Mouse (Mus musculus): ENCODE measurements around the gene Fam241b. TPM values are rescaled to one million over a fixed set of nuclear protein-coding genes. Genes with fewer than 3 reads are reported as not detected.

Fam241b gene
- total and polyA plus RNA-seq, 2 experiments from 2014 or later = 118 to 193 TPM

DNA sequence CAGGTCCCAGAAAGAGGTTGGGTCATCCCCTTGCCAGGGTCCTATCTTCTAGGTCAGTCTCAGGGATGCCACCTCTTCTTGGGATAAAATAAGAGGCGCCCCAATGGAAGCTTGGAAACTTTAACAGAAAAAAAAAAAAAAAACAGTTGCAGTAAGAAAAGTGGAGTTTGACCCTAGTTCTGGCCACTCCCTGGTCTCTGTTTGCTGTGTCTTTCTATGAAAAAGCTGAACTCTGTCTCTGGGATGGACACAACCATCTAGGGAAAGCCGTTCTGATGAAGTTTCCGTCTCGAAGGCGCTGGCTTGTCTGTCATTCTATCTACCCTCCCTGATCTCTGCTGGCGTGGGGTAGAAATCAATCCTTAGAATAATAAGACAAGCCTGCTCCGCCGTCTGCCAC is 73.1 kb downstream of the Fam241b start:
- Histone ChIP-seq H3K9me3 (ENCODE audit: low read length) (no peaks in the 10 kb centered on the region), H3K9ac (no peak overlapping the region), H3K4me2 (ENCODE audit: low read depth) (no peak overlapping the region), H3K4me1 (ENCODE audit: insufficient read depth) (no peaks in the 10 kb centered on the region), H3K27ac (ENCODE audit: low read depth, low read length) (no peak overlapping the region), H3K27me3 (ENCODE audit: insufficient read depth, low read length) (no peaks in the 10 kb centered on the region), H3K4me3 (ENCODE audit: low read depth, low read length) (no peak overlapping the region), H3K36me3 (ENCODE audit: insufficient read depth) (no peaks in the 10 kb centered on the region)
- no peak for ATAC-seq
- 94% methylated on average over 8 of the region's 8 CpGs for WGBS
- no peak for DNase-seq
- no peak for TF ChIP-seq CTCF (IDR thresholded peaks at IDR 0.05; ENCODE audit: low read depth)

DNA sequence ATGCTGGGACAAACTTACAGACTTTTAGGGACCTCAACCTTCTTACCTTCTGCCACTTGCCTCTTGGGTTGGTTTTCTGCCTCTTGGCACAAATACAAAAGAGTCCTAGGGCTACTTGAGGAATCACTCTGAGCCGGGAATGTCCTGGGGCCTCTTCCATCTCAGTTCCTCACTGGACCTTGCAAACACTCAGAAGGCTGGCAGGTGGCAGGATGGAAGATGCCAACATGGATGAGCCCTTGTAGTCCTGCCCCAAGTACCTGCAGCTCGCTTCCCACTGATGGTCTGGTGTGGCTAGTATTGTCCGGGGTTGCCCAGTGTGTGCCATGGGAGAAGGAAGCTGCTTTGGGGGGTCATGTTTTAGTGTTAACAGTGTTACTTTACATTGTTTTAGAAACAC is 73.8 kb downstream of the Fam241b start:
- Histone ChIP-seq H3K4me1 (ENCODE audit: insufficient read depth) (no peaks in the 10 kb centered on the region), H3K27ac (ENCODE audit: low read depth, low read length) (no peak overlapping the region), H3K4me2 (ENCODE audit: low read depth) (no peak overlapping the region), H3K9me3 (ENCODE audit: low read length) (no peaks in the 10 kb centered on the region), H3K27me3 (ENCODE audit: insufficient read depth, low read length) (no peaks in the 10 kb centered on the region), H3K36me3 (ENCODE audit: insufficient read depth) (no peaks in the 10 kb centered on the region), H3K9ac (no peak overlapping the region), H3K4me3 (ENCODE audit: low read depth, low read length) (no peak overlapping the region)
- WGBS = 84% methylated on average over 3 of the region's 3 CpGs
- ATAC-seq = no peak
- DNase-seq = no peak
- no peak for TF ChIP-seq CTCF (IDR thresholded peaks at IDR 0.05; ENCODE audit: low read depth)

DNA sequence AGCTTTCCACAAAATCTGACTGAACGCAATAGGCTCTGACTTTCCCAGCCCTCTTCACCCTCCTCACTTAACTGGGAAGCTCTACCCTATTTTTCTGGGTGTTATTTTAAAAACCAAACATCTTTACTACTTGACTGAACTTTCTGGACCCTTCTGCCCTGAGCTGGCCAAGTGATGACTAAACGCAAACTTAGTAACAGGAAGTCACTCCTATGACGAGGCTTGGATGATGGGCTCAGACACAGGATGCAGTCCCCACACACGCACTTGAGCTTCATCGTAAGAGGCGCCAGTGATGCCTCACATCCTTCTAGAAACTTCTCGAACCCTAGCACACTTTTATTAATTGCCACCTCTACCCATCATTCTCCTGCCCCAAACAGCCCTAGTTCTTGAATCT is 74.3 kb downstream of the Fam241b start:
- ATAC-seq = no peak
- TF ChIP-seq CTCF (IDR thresholded peaks at IDR 0.05; ENCODE audit: low read depth) = no peak
- Histone ChIP-seq H3K4me2 (ENCODE audit: low read depth) (no peak overlapping the region), H3K36me3 (ENCODE audit: insufficient read depth) (no peaks in the 10 kb centered on the region), H3K9ac (no peak overlapping the region), H3K4me1 (ENCODE audit: insufficient read depth) (no peaks in the 10 kb centered on the region), H3K9me3 (ENCODE audit: low read length) (no peaks in the 10 kb centered on the region), H3K27me3 (ENCODE audit: insufficient read depth, low read length) (no peaks in the 10 kb centered on the region), H3K4me3 (ENCODE audit: low read depth, low read length) (no peak overlapping the region), H3K27ac (ENCODE audit: low read depth, low read length) (no peak overlapping the region)
- 93% methylated on average over 7 of the region's 7 CpGs for WGBS
- DNase-seq = no peak

DNA sequence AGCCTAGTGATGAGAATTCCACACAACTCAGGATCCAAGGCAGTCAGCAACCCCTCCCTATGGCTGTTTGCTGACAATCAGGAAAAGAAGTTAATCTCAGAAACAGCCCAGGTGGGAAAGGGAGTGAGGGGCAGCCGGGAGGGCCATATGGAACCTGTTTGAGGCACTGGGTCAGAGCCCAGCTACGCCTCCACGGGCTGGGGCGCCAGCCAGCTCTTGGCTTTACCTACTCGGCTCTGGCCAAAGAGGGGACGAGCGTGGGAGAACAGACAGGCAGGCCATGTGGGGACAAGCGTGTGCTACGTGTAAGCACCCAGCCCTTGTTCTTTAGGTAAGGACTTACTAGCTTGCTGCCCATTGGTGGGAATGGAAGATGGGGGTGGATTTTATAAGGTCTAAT is 75.2 kb downstream of the Fam241b start:
- Histone ChIP-seq H3K27me3 (ENCODE audit: insufficient read depth, low read length) (no peaks in the 10 kb centered on the region), H3K4me2 (ENCODE audit: low read depth) (no peak overlapping the region), H3K27ac (ENCODE audit: low read depth, low read length) (no peak overlapping the region), H3K4me3 (ENCODE audit: low read depth, low read length) (no peak overlapping the region), H3K36me3 (ENCODE audit: insufficient read depth) (no peaks in the 10 kb centered on the region), H3K9me3 (ENCODE audit: low read length) (no peaks in the 10 kb centered on the region), H3K9ac (no peak overlapping the region), H3K4me1 (ENCODE audit: insufficient read depth) (no peaks in the 10 kb centered on the region)
- DNase-seq (no peak), ATAC-seq (no peak)
- no peak for TF ChIP-seq CTCF (IDR thresholded peaks at IDR 0.05; ENCODE audit: low read depth)
- WGBS = 74% methylated on average over 9 of the region's 9 CpGs

DNA sequence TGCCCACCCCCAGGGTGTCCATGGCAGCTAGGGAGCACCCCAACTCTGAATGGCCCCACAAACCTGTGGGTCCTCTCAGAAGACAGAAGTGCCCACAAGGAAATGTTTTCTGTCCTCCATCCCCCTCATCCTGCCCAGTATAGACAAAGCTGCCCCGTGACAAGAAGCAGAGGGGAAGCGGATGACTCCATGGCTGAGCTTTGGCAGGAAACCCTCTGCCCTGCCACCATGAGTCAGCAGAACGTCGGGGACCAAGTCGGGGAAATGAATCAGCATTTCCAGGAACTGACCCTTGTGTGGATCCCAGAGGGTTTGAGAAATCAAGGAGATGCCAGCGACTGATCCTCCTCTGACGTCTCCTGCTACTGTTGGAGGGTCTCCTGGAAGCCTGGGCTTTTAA is 77.5 kb downstream of the Fam241b start:
- Histone ChIP-seq H3K4me3 (ENCODE audit: low read depth, low read length) (no peak overlapping the region), H3K27ac (ENCODE audit: low read depth, low read length) (no peak overlapping the region), H3K9me3 (ENCODE audit: low read length) (no peaks in the 10 kb centered on the region), H3K36me3 (ENCODE audit: insufficient read depth) (no peaks in the 10 kb centered on the region), H3K4me2 (ENCODE audit: low read depth) (no peak overlapping the region), H3K4me1 (ENCODE audit: insufficient read depth) (no peaks in the 10 kb centered on the region), H3K27me3 (ENCODE audit: insufficient read depth, low read length) (no peaks in the 10 kb centered on the region), H3K9ac (no peak overlapping the region)
- ATAC-seq = no peak
- TF ChIP-seq CTCF (IDR thresholded peaks at IDR 0.05; ENCODE audit: low read depth) = no peak
- WGBS = 82% methylated on average over 7 of the region's 7 CpGs
- DNase-seq = no peak

DNA sequence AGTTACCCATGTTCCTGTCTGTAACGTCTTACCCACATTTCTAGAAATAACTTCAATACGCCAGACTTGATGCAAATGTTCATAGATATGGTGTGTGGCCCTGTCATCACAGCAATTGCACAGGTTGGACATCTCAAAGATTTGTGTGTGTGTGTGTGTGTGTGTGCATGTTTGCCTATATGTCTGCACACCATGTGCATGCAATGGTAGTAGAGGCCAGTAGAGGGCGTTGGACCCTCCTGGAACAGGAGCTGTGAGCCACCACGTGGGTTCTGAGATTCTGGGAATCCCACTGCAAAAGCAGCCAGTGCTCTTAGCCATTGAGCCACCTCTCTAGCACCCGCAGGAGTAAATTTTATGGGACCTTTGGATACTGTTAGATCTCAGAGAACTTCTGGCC is 80.9 kb downstream of the Fam241b start:
- ATAC-seq (no peak), DNase-seq (no peak)
- no peaks in the 10 kb centered on the region for H3K9me3 ChIP-seq (ENCODE audit: low read length)
- H3K9ac ChIP-seq = no peak overlapping the region
- peak; percentile 26; the same call in 1 of the 2 replicates for TF ChIP-seq CTCF (IDR thresholded peaks at IDR 0.05; ENCODE audit: low read depth)
- H3K36me3 ChIP-seq (ENCODE audit: insufficient read depth) = no peaks in the 10 kb centered on the region
- H3K4me1 ChIP-seq (ENCODE audit: insufficient read depth) = no peaks in the 10 kb centered on the region
- no peaks in the 10 kb centered on the region for H3K27me3 ChIP-seq (ENCODE audit: insufficient read depth, low read length)
- 69% methylated on average over 5 of the region's 5 CpGs for WGBS
- no peak overlapping the region for H3K4me2 ChIP-seq (ENCODE audit: low read depth)
- no peak overlapping the region for H3K4me3 ChIP-seq (ENCODE audit: low read depth, low read length)
- H3K27ac ChIP-seq (ENCODE audit: low read depth, low read length) = no peak overlapping the region

DNA sequence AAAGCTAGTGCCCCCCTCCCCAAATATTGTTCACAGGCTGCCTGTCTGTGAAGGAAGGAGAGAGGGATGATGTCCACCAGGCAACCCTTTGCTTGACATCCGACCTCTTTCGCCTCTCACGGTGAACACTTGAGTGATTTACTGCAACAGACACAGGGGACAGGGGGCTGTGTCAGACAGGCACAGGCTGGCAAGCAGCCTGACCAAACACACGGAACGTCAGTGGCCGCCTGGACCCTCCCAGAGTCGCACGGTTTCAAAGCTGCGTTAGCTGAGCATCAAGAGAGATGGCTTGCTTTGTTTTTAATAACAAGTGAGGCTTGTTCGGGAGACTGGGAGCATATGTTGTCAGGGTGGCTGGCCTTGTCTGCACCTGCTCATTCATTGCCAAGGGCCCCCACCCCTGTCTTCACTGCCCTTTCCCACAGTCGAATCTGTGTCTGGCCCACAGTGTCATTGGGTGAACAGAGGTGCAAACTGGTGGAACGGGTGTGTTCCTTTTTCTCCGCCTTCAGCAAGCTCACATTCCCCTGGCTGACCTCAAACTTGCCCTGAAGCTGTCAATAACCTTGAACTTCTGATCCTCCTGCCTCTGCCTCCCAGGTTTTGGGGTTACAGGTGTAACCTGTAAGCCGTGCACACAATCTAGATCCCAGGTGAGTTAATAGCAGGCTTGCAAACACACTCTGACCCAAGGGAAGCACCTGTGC is 82.6 kb downstream of the Fam241b start:
- whole genome bisulfite sequencing = 50% methylated on average over 14 of the region's 14 CpGs
- no peaks in the 10 kb centered on the region for H3K36me3 ChIP-seq (ENCODE audit: insufficient read depth)
- DNase-seq = no peak
- H3K4me1 ChIP-seq (ENCODE audit: insufficient read depth) = no peaks in the 10 kb centered on the region
- 0 out of 2 replicates have a peak, but pooled peaks have one; percentile 23 for ATAC-seq
- no peaks in the 10 kb centered on the region for H3K9me3 ChIP-seq (ENCODE audit: low read length)
- no peak overlapping the region for H3K4me2 ChIP-seq (ENCODE audit: low read depth)
- no peak overlapping the region for H3K4me3 ChIP-seq (ENCODE audit: low read depth, low read length)
- no peak for TF ChIP-seq CTCF (IDR thresholded peaks at IDR 0.05; ENCODE audit: low read depth)
- H3K27ac ChIP-seq (ENCODE audit: low read depth, low read length) = no peak overlapping the region
- no peak overlapping the region for H3K9ac ChIP-seq
- no peaks in the 10 kb centered on the region for H3K27me3 ChIP-seq (ENCODE audit: insufficient read depth, low read length)
